Mouse (Mus musculus): Measurements from ENCODE around the gene Ccer2. TPM values are rescaled to one million over a fixed set of nuclear protein-coding genes. Genes with fewer than 3 reads are reported as not detected.

The Ccer2 gene
- polyA plus RNA-seq (2015; fragmentation: Nextera tagmentation; extraction: Ambion mirVana) = 0.54 and 0.71 TPM in 2 replicates

- WGBS = 4% methylated on average over 17 of the region's 17 CpGs
- Histone ChIP-seq H3K36me3 (peaks cover 23% of the 10 kb centered on the region), H3K4me2 (peak within 1 kb of the TSS; percentile 51), H3K27me3 (0 out of 2 replicates have a peak, but pooled peaks cover 8% of the 10 kb centered on the region), H3K9me3 (no peaks in the 10 kb centered on the region), H3K27ac (replicated peaks) (no peak within 1 kb of the TSS), H3K4me1 (replicated peaks) (peaks cover 7% of the 10 kb centered on the region), H3K4me3 (peak within 1 kb of the TSS; percentile 24), H3K9ac (no peak within 1 kb of the TSS)
- ATAC-seq (ENCODE audit: low FRiP score, low read depth) = 0 out of 2 replicates have a peak, but pooled peaks have one; percentile 31
Measured at GRCm38 (mm10) chr7:28756079-28756478, at the start of gene Ccer2. TSS of gene Ccer2 (plus strand) at chr7:28756174.

GRCm38 (mm10) chr7:28709454-28709853 is 46.5 kb upstream of the Ccer2 start:
- Histone ChIP-seq H3K36me3 (no peaks in the 10 kb centered on the region), H3K4me2 (no peak overlapping the region), H3K4me1 (replicated peaks) (no peaks in the 10 kb centered on the region), H3K27me3 (no peaks in the 10 kb centered on the region), H3K9me3 (no peaks in the 10 kb centered on the region), H3K9ac (no peak overlapping the region), H3K27ac (replicated peaks) (no peak overlapping the region), H3K4me3 (no peak overlapping the region)
- no peak for ATAC-seq (ENCODE audit: low FRiP score, low read depth)

- no peaks in the 10 kb centered on the region for H3K36me3 ChIP-seq
- no peaks in the 10 kb centered on the region for H3K27me3 ChIP-seq
- WGBS = 66% methylated on average over 3 of the region's 3 CpGs
- H3K4me3 ChIP-seq = no peak overlapping the region
- no peak overlapping the region for H3K27ac ChIP-seq (replicated peaks)
- H3K4me1 ChIP-seq (replicated peaks) = no peaks in the 10 kb centered on the region
- no peak for ATAC-seq (ENCODE audit: low FRiP score, low read depth)
- H3K4me2 ChIP-seq = no peak overlapping the region
- H3K9me3 ChIP-seq = no peaks in the 10 kb centered on the region
- no peak overlapping the region for H3K9ac ChIP-seq
Measured at GRCm38 (mm10) chr7:28710962-28711361, 45.0 kb upstream of the Ccer2 start.

- peaks cover 9% of the 10 kb centered on the region for H3K4me1 ChIP-seq (replicated peaks)
- no peaks in the 10 kb centered on the region for H3K36me3 ChIP-seq
- H3K4me3 ChIP-seq = no peak overlapping the region
- no peak overlapping the region for H3K27ac ChIP-seq (replicated peaks)
- H3K9ac ChIP-seq = no peak overlapping the region
- H3K4me2 ChIP-seq = no peak overlapping the region
- WGBS = 85% methylated on average over 5 of the region's 5 CpGs
- no peak for ATAC-seq (ENCODE audit: low FRiP score, low read depth)
- H3K9me3 ChIP-seq = no peaks in the 10 kb centered on the region
- no peaks in the 10 kb centered on the region for H3K27me3 ChIP-seq
Measured at GRCm38 (mm10) chr7:28714667-28715066, 41.3 kb upstream of the Ccer2 start.

DNA sequence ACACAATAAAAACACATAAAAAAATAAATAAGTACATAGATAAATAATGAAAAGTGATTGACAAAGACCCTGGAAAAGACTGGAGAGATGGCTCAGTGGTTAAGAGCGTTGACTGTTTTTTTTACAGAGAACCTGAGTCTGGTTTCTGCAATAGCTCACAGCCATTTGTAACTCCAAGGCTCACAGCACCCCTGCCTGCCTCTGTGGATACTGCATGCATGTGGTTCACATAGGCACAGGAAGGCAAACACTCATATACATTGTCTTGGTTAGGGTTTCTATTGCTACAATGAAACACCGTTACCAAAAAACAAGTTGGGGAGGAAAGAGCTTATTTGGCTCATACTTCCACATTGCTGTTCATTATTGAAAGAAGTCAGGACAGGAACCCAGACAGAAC is 40.4 kb upstream of the Ccer2 start:
- WGBS = 97% methylated on average over 2 of the region's 2 CpGs
- ATAC-seq (ENCODE audit: low FRiP score, low read depth) = no peak
- H3K4me2 ChIP-seq = no peak overlapping the region

DNA sequence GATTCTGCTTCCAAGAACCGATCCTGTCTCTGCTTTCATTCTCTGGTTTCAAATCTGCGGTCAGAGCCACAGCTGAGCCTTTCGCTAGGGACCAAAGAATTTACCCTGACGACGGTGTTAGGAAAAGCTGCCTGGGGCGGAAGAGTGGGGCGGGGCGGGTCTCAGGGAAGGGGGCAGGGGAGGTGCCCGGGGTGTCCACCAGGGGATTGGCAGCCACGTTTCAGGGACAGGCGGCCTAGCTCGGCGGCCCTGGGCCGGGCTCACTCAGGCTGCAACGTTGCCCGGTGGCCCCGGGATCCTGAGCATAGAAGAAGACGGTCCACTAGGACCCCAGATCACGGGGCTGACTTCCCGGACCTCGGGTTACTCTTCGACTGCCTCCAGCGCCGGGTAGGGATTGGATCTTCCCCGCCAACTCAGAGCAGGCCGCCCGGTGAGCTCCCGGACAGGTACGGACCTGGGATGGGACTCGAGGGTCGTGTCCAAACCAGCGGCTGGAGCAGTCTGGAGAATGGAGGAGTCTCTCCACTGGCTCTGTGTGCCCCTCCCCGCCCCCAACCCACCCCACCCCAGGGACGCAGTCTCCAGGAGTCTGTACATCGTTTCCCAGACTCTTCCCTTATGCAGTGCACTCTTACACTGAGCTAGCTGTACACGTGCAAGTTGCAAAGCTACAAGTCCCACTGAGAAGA is 39.2 kb upstream of the Ccer2 start, which contains the start of gene Fbxo17:
Fbxo17 (plus strand) TSS at position 215 of the 692 bp plus-strand sequence.
- ATAC-seq (ENCODE audit: low FRiP score, low read depth) = peak; percentile 76
- 3% methylated on average over 36 of the region's 36 CpGs for WGBS
- Histone ChIP-seq H3K4me1 (replicated peaks) (peaks cover 9% of the 10 kb centered on the region), H3K36me3 (no peaks in the 10 kb centered on the region), H3K9me3 (no peaks in the 10 kb centered on the region), H3K4me2 (peak within 1 kb of the TSS; percentile 70), H3K9ac (peak within 1 kb of the TSS; percentile 47), H3K27ac (replicated peaks) (no peak within 1 kb of the TSS), H3K27me3 (no peaks in the 10 kb centered on the region), H3K4me3 (peak within 1 kb of the TSS; percentile 36)

More for the DNA sequence above, 40.4 kb upstream of the Ccer2 start:
- Histone ChIP-seq H3K36me3 (no peaks in the 10 kb centered on the region), H3K4me1 (replicated peaks) (peaks cover 9% of the 10 kb centered on the region), H3K27me3 (no peaks in the 10 kb centered on the region), H3K9me3 (no peaks in the 10 kb centered on the region), H3K27ac (replicated peaks) (no peak overlapping the region), H3K9ac (no peak overlapping the region), H3K4me3 (no peak overlapping the region)

DNA sequence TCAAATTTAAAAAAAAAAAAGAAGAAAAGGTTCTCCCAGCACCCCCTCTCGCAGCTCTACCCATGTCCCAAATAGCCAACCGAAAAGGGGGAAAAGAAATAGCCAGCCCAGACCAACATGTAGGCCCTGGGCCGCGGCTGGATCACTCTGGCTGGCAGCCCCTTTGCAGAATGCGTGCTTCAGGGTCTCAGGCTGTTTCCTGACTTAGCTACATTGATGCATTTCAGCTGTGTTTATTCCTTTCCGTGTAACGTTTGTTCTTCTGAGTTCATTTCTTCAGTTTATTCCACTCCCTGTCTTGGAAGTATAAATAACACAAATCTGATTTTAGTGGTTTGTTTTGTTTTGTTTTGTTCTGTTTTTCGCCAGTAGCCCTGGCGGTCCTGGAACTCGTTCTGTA is 38.2 kb upstream of the Ccer2 start:
- no peak overlapping the region for H3K27ac ChIP-seq (replicated peaks)
- ATAC-seq (ENCODE audit: low FRiP score, low read depth) = no peak
- 88% methylated on average over 10 of the region's 10 CpGs for WGBS

DNA sequence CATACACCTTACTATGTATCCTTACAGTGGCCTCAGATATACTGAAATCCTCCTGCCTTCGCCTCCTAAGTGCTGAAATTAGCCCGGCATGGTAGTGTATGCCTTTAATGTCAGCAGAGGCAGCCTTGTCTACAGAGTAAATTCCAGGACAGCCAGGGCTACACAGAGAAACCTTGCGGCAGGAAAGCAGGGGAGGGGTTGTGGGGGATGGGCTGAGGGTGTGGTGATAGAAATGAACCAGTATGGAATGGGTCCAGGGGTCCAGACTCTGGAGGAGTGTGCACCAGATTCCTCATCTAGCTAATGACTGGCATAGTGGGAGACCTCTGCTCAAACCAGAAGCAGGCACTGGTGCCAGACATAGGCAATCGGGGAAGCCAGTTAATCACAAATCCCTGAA is 36.8 kb upstream of the Ccer2 start:
- no peak overlapping the region for H3K4me2 ChIP-seq
- ATAC-seq (ENCODE audit: low FRiP score, low read depth) = no peak
- peaks cover 9% of the 10 kb centered on the region for H3K4me1 ChIP-seq (replicated peaks)
- H3K9ac ChIP-seq = no peak overlapping the region
- no peak overlapping the region for H3K27ac ChIP-seq (replicated peaks)
- WGBS = 65% methylated on average over 4 of the region's 4 CpGs
- no peaks in the 10 kb centered on the region for H3K27me3 ChIP-seq
- H3K9me3 ChIP-seq = no peaks in the 10 kb centered on the region
- no peaks in the 10 kb centered on the region for H3K36me3 ChIP-seq
- no peak overlapping the region for H3K4me3 ChIP-seq

More for the DNA sequence above, 38.2 kb upstream of the Ccer2 start:
- Histone ChIP-seq H3K4me2 (no peak overlapping the region), H3K27me3 (no peaks in the 10 kb centered on the region), H3K4me1 (replicated peaks) (peaks cover 9% of the 10 kb centered on the region), H3K9me3 (no peaks in the 10 kb centered on the region), H3K36me3 (no peaks in the 10 kb centered on the region), H3K4me3 (no peak overlapping the region), H3K9ac (no peak overlapping the region)

GRCm38 (mm10) chr7:28719650-28720049 is 36.3 kb upstream of the Ccer2 start:
- H3K27me3 ChIP-seq = no peaks in the 10 kb centered on the region
- no peak overlapping the region for H3K4me3 ChIP-seq
- 93% methylated on average over 2 of the region's 2 CpGs for WGBS
- H3K4me2 ChIP-seq = no peak overlapping the region
- H3K4me1 ChIP-seq (replicated peaks) = peaks cover 9% of the 10 kb centered on the region
- no peaks in the 10 kb centered on the region for H3K9me3 ChIP-seq
- no peak overlapping the region for H3K9ac ChIP-seq
- H3K36me3 ChIP-seq = no peaks in the 10 kb centered on the region
- no peak overlapping the region for H3K27ac ChIP-seq (replicated peaks)
- no peak for ATAC-seq (ENCODE audit: low FRiP score, low read depth)

GRCm38 (mm10) chr7:28720753-28721537 is 35.0 kb upstream of the Ccer2 start:
- H3K27me3 ChIP-seq = no peaks in the 10 kb centered on the region
- H3K27ac ChIP-seq (replicated peaks) = no peak overlapping the region
- no peak for ATAC-seq (ENCODE audit: low FRiP score, low read depth)
- peaks cover 9% of the 10 kb centered on the region for H3K4me1 ChIP-seq (replicated peaks)
- H3K9me3 ChIP-seq = no peaks in the 10 kb centered on the region
- no peak overlapping the region for H3K4me3 ChIP-seq
- H3K36me3 ChIP-seq = no peaks in the 10 kb centered on the region
- H3K4me2 ChIP-seq = no peak overlapping the region
- 66% methylated on average over 3 of the region's 3 CpGs for WGBS
- H3K9ac ChIP-seq = no peak overlapping the region

DNA sequence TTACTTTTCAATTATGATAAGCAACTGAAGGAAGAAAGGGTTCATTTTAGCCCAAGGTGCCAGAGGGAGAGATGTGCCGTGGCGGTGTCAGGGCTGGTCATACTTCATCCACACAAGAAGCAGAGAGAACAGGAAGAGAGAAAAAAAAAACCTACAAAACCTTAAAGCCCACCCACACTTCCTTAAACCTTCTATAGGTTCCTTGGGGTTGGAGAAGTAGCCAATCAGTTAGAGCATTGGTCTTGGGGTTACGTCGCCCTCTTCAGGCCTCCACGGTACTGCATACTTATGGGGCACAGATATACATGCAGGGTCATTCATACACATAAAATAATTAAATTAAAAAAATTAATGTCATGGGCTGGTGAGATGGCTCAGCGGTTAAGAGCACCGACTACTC is 33.9 kb upstream of the Ccer2 start:
- no peak for ATAC-seq (ENCODE audit: low FRiP score, low read depth)
- no peaks in the 10 kb centered on the region for H3K9me3 ChIP-seq
- no peaks in the 10 kb centered on the region for H3K4me1 ChIP-seq (replicated peaks)
- no peaks in the 10 kb centered on the region for H3K36me3 ChIP-seq
- no peak overlapping the region for H3K9ac ChIP-seq
- H3K4me2 ChIP-seq = no peak overlapping the region
- H3K27me3 ChIP-seq = no peaks in the 10 kb centered on the region
- no peak overlapping the region for H3K27ac ChIP-seq (replicated peaks)
- WGBS = 96% methylated on average over 7 of the region's 7 CpGs
- H3K4me3 ChIP-seq = no peak overlapping the region

- no peak for ATAC-seq (ENCODE audit: low FRiP score, low read depth)
- no peak overlapping the region for H3K4me3 ChIP-seq
- no peaks in the 10 kb centered on the region for H3K36me3 ChIP-seq
- no peak overlapping the region for H3K4me2 ChIP-seq
- H3K9ac ChIP-seq = no peak overlapping the region
- no peak overlapping the region for H3K27ac ChIP-seq (replicated peaks)
- H3K9me3 ChIP-seq = no peaks in the 10 kb centered on the region
- 90% methylated on average over 2 of the region's 2 CpGs for WGBS
- no peaks in the 10 kb centered on the region for H3K27me3 ChIP-seq
- H3K4me1 ChIP-seq (replicated peaks) = peaks cover 5% of the 10 kb centered on the region; the same call in 1 of the 2 replicates
Measured at GRCm38 (mm10) chr7:28724613-28725012, 31.4 kb upstream of the Ccer2 start.

Data from hindbrain, embryonic 15.5 days (tissue).